Mouse (Mus musculus): Measurements from ENCODE around the gene Ift22. TPM values are rescaled to one million over a fixed set of nuclear protein-coding genes. Genes with fewer than 3 reads are reported as not detected.

Gene Ift22
- polyA plus RNA-seq, 1 experiment from 2014 or later, result 86.7 TPM

- H3K4me1 ChIP-seq (ENCODE audit: control insufficient read depth, insufficient read depth, low read length), result peaks cover 9% of the 10 kb centered on the region; the same call in 1 of the 2 replicates
- H3K4me3 ChIP-seq (ENCODE audit: low read length), result no peak overlapping the region
- ATAC-seq (ENCODE audit: low FRiP score, low TSS enrichment), result no peak
- no peak overlapping the region for H3K27ac ChIP-seq (ENCODE audit: low read depth, low read length)
- H3K27me3 ChIP-seq (ENCODE audit: control insufficient read depth, insufficient read depth, low read length), result no peaks in the 10 kb centered on the region
- 60% methylated on average over 10 of the region's 10 CpGs for WGBS
- H3K9ac ChIP-seq (ENCODE audit: low read depth, low read length), result no peak overlapping the region
- no peak overlapping the region for H3K4me2 ChIP-seq (replicated peaks; ENCODE audit: low read depth, low read length)
- no peaks in the 10 kb centered on the region for H3K9me3 ChIP-seq (ENCODE audit: control insufficient read depth, low read length)
- peaks cover 2% of the 10 kb centered on the region; the same call in 1 of the 2 replicates for H3K36me3 ChIP-seq (ENCODE audit: control insufficient read depth, insufficient read depth, low read length)
Measured at GRCm38 (mm10) chr5:136874271-136874670, 33.7 kb upstream of the Ift22 start.

GRCm38 (mm10) chr5:136880101-136880500, 27.8 kb upstream of the Ift22 start:
- no peak for ATAC-seq (ENCODE audit: low FRiP score, low TSS enrichment)
- H3K4me2 ChIP-seq (replicated peaks; ENCODE audit: low read depth, low read length), result no peak overlapping the region
- no peak overlapping the region for H3K4me3 ChIP-seq (ENCODE audit: low read length)
- peaks cover 2% of the 10 kb centered on the region; the same call in 1 of the 2 replicates for H3K36me3 ChIP-seq (ENCODE audit: control insufficient read depth, insufficient read depth, low read length)
- no peak overlapping the region for H3K27ac ChIP-seq (ENCODE audit: low read depth, low read length)
- H3K9me3 ChIP-seq (ENCODE audit: control insufficient read depth, low read length), result no peaks in the 10 kb centered on the region
- whole genome bisulfite sequencing, result 58% methylated on average over 8 of the region's 8 CpGs
- no peak overlapping the region for H3K9ac ChIP-seq (ENCODE audit: low read depth, low read length)
- H3K4me1 ChIP-seq (ENCODE audit: control insufficient read depth, insufficient read depth, low read length), result 0 out of 2 replicates have a peak, but pooled peaks cover 10% of the 10 kb centered on the region
- H3K27me3 ChIP-seq (ENCODE audit: control insufficient read depth, insufficient read depth, low read length), result no peaks in the 10 kb centered on the region

GRCm38 (mm10) chr5:136881380-136882009, 26.5 kb upstream of the Ift22 start:
- ATAC-seq (ENCODE audit: low FRiP score, low TSS enrichment), result peak; percentile 83
- H3K4me1 ChIP-seq (ENCODE audit: control insufficient read depth, insufficient read depth, low read length), result 0 out of 2 replicates have a peak, but pooled peaks cover 10% of the 10 kb centered on the region
- H3K36me3 ChIP-seq (ENCODE audit: control insufficient read depth, insufficient read depth, low read length), result peaks cover 2% of the 10 kb centered on the region; the same call in 1 of the 2 replicates
- WGBS, result 4% methylated on average over 39 of the region's 39 CpGs
- H3K27ac ChIP-seq (ENCODE audit: low read depth, low read length), result peak overlapping the region; percentile 70; the same call in 1 of the 2 replicates
- H3K27me3 ChIP-seq (ENCODE audit: control insufficient read depth, insufficient read depth, low read length), result no peaks in the 10 kb centered on the region
- H3K4me3 ChIP-seq (ENCODE audit: low read length), result peak overlapping the region; percentile 63
- peak overlapping the region; percentile 70 for H3K4me2 ChIP-seq (replicated peaks; ENCODE audit: low read depth, low read length)
- H3K9me3 ChIP-seq (ENCODE audit: control insufficient read depth, low read length), result no peaks in the 10 kb centered on the region
- peak overlapping the region; percentile 80 for H3K9ac ChIP-seq (ENCODE audit: low read depth, low read length)

- no peaks in the 10 kb centered on the region for H3K36me3 ChIP-seq (ENCODE audit: control insufficient read depth, insufficient read depth, low read length)
- peak overlapping the region; percentile 70 for H3K4me2 ChIP-seq (replicated peaks; ENCODE audit: low read depth, low read length)
- H3K27ac ChIP-seq (ENCODE audit: low read depth, low read length), result peak overlapping the region; percentile 70
- H3K4me1 ChIP-seq (ENCODE audit: control insufficient read depth, insufficient read depth, low read length), result peaks cover 16% of the 10 kb centered on the region
- peak overlapping the region; percentile 80 for H3K9ac ChIP-seq (ENCODE audit: low read depth, low read length)
- under 1% methylated on average over 47 of the region's 47 CpGs for WGBS
- peak; percentile 21; the same call in 1 of the 2 replicates for ATAC-seq (ENCODE audit: low FRiP score, low TSS enrichment)
- no peaks in the 10 kb centered on the region for H3K27me3 ChIP-seq (ENCODE audit: control insufficient read depth, insufficient read depth, low read length)
- peak overlapping the region; percentile 63 for H3K4me3 ChIP-seq (ENCODE audit: low read length)
- H3K9me3 ChIP-seq (ENCODE audit: control insufficient read depth, low read length), result no peaks in the 10 kb centered on the region
Measured at GRCm38 (mm10) chr5:136882055-136882787, 25.7 kb upstream of the Ift22 start.

- Histone ChIP-seq H3K27me3 (ENCODE audit: control insufficient read depth, insufficient read depth, low read length) (no peaks in the 10 kb centered on the region), H3K4me2 (replicated peaks; ENCODE audit: low read depth, low read length) (peak within 1 kb of the TSS; percentile 70), H3K36me3 (ENCODE audit: control insufficient read depth, insufficient read depth, low read length) (no peaks in the 10 kb centered on the region), H3K9ac (ENCODE audit: low read depth, low read length) (peak within 1 kb of the TSS; percentile 80), H3K4me1 (ENCODE audit: control insufficient read depth, insufficient read depth, low read length) (peaks cover 21% of the 10 kb centered on the region), H3K4me3 (ENCODE audit: low read length) (peak within 1 kb of the TSS; percentile 63), H3K27ac (ENCODE audit: low read depth, low read length) (peak within 1 kb of the TSS; percentile 70), H3K9me3 (ENCODE audit: control insufficient read depth, low read length) (no peaks in the 10 kb centered on the region)
- ATAC-seq (ENCODE audit: low FRiP score, low TSS enrichment), result peak; percentile 56
- under 1% methylated on average over 43 of the region's 44 CpGs for WGBS
Measured at GRCm38 (mm10) chr5:136882788-136883439, 25.0 kb upstream of the Ift22 start, which contains the start of gene Col26a1. Col26a1 (minus strand) TSS chr5:136883209.

GRCm38 (mm10) chr5:136886957-136887356, 21.0 kb upstream of the Ift22 start:
- 27% methylated on average over 7 of the region's 7 CpGs for WGBS
- H3K4me2 ChIP-seq (replicated peaks; ENCODE audit: low read depth, low read length), result no peak overlapping the region; the same call in 1 of the 2 replicates
- peak overlapping the region; percentile 67; the same call in 1 of the 2 replicates for H3K27ac ChIP-seq (ENCODE audit: low read depth, low read length)
- peaks cover 23% of the 10 kb centered on the region for H3K4me1 ChIP-seq (ENCODE audit: control insufficient read depth, insufficient read depth, low read length)
- no peak overlapping the region for H3K4me3 ChIP-seq (ENCODE audit: low read length)
- peak overlapping the region; percentile 23; the same call in 1 of the 2 replicates for H3K9ac ChIP-seq (ENCODE audit: low read depth, low read length)
- H3K27me3 ChIP-seq (ENCODE audit: control insufficient read depth, insufficient read depth, low read length), result no peaks in the 10 kb centered on the region
- ATAC-seq (ENCODE audit: low FRiP score, low TSS enrichment), result no peak
- no peaks in the 10 kb centered on the region for H3K36me3 ChIP-seq (ENCODE audit: control insufficient read depth, insufficient read depth, low read length)
- H3K9me3 ChIP-seq (ENCODE audit: control insufficient read depth, low read length), result no peaks in the 10 kb centered on the region

GRCm38 (mm10) chr5:136888539-136889355, 19.2 kb upstream of the Ift22 start:
- peak; percentile 37; the same call in 1 of the 2 replicates for ATAC-seq (ENCODE audit: low FRiP score, low TSS enrichment)
- no peak overlapping the region for H3K4me3 ChIP-seq (ENCODE audit: low read length)
- H3K4me2 ChIP-seq (replicated peaks; ENCODE audit: low read depth, low read length), result no peak overlapping the region; the same call in 1 of the 2 replicates
- H3K4me1 ChIP-seq (ENCODE audit: control insufficient read depth, insufficient read depth, low read length), result peaks cover 17% of the 10 kb centered on the region
- WGBS, result 38% methylated on average over 19 of the region's 19 CpGs
- H3K36me3 ChIP-seq (ENCODE audit: control insufficient read depth, insufficient read depth, low read length), result no peaks in the 10 kb centered on the region
- no peak overlapping the region for H3K9ac ChIP-seq (ENCODE audit: low read depth, low read length)
- H3K27me3 ChIP-seq (ENCODE audit: control insufficient read depth, insufficient read depth, low read length), result no peaks in the 10 kb centered on the region
- no peaks in the 10 kb centered on the region for H3K9me3 ChIP-seq (ENCODE audit: control insufficient read depth, low read length)
- H3K27ac ChIP-seq (ENCODE audit: low read depth, low read length), result peak overlapping the region; percentile 60

GRCm38 (mm10) chr5:136894840-136895528, 13.0 kb upstream of the Ift22 start:
- ATAC-seq (ENCODE audit: low FRiP score, low TSS enrichment), result peak; percentile 46; the same call in 1 of the 2 replicates
- 38% methylated on average over 25 of the region's 25 CpGs for WGBS
- no peak overlapping the region for H3K4me3 ChIP-seq (ENCODE audit: low read length)

More at GRCm38 (mm10) chr5:136894840-136895528, 13.0 kb upstream of the Ift22 start:
- Histone ChIP-seq H3K9ac (ENCODE audit: low read depth, low read length) (no peak overlapping the region), H3K27ac (ENCODE audit: low read depth, low read length) (peak overlapping the region; percentile 44), H3K36me3 (ENCODE audit: control insufficient read depth, insufficient read depth, low read length) (no peaks in the 10 kb centered on the region), H3K27me3 (ENCODE audit: control insufficient read depth, insufficient read depth, low read length) (no peaks in the 10 kb centered on the region), H3K9me3 (ENCODE audit: control insufficient read depth, low read length) (no peaks in the 10 kb centered on the region), H3K4me2 (replicated peaks; ENCODE audit: low read depth, low read length) (peak overlapping the region; percentile 12; the same call in 1 of the 2 replicates), H3K4me1 (ENCODE audit: control insufficient read depth, insufficient read depth, low read length) (no peaks in the 10 kb centered on the region)

All from kidney, embryonic 14.5 days (tissue).